Mouse (Mus musculus): ENCODE results near the gene Bcat1.

The Bcat1 gene

DNA sequence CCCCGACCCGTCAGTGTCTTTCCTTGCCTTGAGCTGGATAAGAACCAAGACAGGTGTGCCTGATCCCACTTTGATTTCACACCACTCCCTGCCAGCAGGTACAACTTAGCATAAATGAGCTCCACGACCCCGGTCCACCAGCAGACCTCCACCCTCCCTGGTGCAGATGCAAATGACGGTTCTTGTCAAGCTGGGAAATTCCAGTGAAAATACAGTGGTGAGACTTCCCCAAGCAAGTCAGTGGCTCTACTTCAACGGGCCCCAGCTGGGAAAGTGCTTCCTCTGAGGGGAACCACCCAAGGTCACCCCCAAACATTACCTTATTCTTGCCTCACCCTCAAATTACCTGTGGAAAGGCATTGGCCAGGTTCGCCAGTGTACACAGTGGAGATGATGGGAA, 16.0 kb upstream of the Bcat1 start:
- no peak for DNase-seq

DNA sequence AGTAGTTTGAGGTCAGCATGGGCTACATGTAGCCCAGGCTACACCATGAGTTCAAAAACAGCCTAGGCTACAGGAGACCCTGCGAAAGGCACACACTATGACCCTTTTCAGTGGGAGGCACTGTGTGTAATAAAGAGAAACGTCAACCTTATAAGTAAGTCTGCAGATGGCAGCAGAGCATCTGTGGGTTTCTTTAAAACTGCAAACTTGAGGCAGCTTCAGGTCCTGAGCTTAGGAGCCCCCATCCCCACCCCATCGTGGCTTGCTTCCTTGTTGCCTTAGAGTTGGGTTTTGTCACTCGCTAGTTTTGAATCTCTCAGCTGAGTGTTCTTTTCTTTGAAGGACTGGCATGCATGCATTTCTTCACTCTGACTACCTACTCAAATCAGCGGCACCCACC, 14.9 kb upstream of the Bcat1 start:
- no peak for DNase-seq

DNA sequence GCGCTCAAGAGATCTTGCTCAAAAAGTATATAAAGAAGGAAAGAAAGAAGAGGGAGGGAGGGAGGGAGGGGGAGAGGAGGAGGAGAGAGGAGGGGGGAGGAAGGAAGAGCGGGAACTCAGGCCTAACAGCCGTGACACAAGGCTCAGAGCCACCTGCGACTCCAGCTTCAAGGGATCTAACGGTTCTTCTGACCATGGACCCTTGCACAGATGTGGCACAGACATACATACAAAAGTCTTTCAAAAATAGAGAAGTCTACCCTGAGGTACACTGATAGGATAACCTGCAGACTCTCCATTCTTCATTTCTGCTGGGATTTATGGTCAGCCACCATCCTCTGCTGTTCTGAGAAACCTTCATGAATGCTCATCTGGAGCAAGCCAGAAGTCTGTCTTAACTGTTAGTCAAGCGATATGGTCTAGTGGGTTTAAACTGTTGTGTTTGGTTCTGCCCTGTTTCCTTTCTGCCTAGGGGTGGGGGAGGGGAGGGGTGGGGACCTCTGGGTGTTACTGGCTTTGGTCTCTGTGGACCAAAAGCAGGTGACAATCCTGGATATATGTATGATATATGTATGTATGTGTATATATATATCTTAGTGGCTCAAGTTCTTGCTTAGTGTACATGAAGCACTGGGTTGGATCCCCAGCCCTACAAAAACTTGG, 14.3 kb upstream of the Bcat1 start:
- no peak for DNase-seq

DNA sequence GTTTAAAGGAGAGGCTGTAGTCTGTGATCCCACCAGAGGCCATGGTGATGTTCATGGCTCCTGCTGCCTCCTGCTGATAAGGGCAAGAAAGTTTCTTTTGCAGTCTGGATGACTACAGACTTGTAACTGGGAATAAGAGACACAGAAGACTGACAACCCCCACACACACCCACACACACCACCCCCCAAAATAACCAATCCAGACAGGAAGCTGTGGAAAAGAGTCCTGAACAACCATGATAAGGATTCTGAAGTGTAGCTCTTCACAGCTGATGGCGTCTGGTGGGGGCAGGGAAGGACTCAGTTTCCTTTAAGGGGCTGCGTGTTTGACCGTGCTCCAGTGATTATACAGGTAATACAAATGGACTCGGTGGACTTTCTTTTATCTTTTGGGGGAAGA, 13.4 kb upstream of the Bcat1 start:
- no peak for DNase-seq

DNA sequence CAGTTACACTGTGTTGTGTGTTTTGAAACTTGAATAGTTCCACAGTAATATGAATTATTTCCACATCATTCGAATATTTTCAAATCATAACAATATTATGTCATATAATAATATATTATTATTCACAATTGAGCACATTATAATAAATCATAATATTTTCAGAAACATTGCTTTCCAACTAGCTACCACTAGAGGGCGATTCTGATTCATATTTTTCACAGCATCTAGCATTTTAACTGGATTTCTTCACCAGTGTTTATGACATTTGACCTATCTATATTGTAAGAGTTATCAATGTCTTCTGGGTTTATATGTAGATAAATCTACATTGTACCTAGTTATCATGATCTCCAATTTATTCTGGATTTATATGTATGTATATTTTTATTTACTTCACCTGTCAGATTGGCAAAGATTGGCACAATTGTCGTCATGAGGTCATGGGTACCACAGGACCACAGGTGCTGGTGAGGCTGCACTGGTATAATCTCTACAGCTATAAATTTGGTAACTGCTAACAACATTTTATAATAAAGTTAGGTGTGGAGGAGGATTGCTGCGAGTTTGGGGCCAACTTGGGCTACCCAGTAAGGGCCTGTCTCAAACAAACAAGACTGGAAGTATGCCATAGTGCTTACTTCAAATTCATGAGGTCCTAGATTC, 12.6 kb upstream of the Bcat1 start:
- no peak for DNase-seq

DNA sequence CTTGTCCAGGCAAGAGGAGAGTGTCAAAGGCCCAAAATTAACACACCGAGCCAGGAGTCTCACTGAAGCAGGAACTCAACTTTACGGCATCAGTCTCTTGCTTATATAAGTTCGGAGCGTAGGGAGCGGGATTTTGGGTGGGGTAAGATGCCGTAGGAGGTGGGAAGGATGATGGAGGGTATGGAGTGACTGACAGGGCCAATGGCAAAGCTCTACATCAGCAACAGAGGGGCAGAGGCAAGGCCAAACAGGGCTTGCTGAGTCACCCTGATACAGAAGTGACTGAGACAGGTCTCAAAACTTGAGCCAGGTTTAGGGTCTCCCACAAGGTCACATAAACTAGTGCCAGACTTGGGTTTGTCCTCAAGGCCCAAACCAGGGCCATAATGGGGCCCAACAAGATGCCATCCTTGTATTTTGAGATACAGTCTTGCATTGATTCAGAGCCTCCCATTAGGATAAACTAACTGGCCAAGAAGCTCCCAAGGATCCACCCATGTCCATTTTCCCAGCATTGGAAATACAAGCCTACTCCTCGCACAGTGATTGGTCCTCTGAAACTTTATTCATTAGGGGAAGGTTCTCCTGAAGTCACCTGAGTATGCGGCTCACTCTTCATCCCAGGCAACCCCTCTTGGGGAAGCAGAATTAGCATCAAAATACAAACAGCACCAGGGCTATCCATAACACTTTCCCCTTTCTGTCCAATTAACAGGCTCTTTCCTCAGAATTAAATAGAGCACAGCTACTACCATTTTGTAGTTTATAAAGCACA, 8.5 kb upstream of the Bcat1 start:
- no peak for DNase-seq

DNA sequence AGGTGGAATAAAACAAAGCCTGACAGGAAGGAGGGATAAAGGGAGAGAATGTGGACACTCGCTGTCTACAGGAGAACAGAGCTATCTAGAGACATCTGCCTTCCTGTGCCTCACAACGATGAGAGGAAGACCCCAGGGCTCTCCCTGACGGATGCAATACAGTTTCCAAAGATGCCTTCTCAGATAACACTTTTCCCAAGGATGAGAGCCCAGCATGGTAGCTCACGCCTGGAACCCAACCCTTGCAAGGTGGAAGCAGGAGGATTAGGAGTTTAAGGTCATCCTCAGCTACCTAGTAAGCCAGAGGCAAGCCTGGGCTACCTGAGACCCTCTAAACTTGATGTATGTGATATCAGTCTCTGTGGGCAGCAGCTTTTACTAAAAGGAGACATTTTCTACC, 5.7 kb upstream of the Bcat1 start:
- DNase-seq, result no peak

DNA sequence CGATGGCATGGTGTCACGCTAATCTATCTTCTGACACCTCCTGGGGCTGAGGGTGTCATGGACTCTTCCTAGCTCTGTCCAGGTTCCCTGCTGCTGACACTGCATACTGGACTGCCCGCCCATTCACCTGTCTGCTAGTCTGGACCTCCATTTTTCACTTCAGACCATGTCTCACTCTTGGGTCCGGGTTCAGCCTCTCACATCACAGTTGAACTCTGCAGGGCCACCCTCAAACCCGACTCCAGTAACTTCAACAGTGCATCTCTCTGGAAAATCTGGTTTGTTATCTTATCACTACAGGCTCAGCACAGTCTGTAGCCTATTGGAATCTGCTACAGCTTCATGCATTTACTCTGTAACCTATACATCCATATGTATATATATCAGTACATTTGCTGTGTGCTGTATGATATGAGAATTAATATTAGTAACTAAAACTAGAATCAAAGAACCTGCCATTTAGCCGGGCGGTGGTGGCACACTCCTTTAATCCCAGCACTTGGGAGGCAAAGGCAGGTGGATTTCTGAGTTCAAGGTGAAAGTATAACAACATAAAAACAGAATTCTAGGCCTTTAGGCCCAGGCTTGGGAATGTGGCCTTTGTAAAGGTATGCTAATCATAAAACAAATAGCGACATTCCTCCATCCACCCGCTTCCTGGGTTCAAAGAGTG, 3.2 kb upstream of the Bcat1 start:
- DNase-seq, result no peak

DNA sequence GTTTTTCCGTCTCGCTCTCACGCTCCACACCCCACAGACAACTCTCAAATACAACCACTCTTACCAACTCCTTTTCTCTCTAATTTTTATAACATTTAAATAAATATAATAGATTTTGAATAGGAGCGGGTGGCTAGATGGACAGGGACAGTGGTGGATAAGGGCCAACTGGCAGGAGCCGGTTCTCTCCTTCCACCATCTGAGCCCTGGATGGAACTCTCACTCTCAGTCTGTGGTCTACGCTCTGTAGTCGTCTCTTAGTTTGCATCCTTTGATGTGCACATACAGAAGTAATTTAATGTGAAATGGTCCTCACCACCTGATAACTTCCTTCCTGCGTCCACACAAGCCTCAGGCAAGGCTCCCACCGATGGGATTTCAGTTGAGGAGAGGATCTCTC, 302 bp upstream of the Bcat1 start:
- no peak for DNase-seq

DNA sequence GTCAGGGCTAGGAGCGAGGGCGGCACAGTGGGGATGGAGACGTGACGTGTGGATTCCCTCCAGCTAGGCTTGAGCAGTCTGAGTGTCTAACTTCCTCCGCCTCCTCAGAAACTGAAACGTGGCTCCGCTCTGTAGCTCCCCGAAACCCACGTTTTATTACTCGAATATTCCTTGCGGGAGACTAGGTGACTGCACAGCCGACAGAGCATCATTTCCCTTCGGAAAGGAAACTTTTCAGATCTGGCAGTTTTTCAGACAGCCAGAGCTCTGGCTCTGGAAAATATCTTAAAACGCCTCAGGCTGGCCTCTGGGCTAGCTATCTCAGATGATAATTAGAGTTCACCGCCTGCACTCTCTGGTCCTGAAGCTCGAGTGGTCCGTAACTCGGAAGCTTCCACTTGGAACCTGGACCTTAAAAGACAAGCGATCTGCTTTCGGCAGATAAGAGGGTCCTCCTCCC, 866 bp downstream of the Bcat1 start:
- peak; percentile 11 for DNase-seq

DNA sequence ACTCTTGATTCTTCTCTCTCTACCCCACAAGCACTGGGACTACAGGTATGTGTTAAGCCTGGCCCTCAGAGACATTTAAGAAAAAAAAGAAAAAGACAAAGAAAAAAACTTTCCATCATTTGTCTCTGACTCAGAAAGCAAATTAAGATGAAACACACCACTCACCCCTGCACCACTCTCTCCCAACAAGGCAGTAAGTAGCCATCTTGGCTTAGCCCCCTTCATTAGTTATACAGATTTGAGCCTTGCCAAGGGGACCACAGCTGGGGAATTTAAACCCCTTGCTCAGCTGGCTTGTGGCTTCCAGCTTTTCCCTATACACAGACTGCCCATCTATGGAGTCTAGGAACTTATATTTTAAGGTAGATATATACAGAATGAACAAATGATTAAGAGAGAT, 1.5 kb downstream of the Bcat1 start:
- no peak for DNase-seq

DNA sequence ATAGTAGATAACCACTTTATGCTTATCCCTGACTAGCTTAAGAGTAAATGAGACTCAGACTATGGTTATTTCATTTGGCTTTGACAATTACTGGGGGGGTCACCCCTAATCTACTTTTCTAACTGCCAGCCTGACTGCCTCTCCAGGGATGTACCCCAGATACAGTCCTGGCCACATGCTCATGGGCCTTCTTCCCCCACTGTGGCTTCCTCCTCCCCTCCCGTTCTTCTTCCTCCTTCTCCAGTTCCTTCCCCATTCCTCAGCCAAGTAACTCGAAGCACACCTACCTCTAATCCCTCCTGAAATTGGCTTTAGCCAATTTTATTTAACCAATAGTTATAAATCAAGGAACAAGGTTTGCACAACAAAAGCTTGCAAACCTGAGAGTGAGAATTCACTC, 6.1 kb downstream of the Bcat1 start:
- DNase-seq, result no peak

DNA sequence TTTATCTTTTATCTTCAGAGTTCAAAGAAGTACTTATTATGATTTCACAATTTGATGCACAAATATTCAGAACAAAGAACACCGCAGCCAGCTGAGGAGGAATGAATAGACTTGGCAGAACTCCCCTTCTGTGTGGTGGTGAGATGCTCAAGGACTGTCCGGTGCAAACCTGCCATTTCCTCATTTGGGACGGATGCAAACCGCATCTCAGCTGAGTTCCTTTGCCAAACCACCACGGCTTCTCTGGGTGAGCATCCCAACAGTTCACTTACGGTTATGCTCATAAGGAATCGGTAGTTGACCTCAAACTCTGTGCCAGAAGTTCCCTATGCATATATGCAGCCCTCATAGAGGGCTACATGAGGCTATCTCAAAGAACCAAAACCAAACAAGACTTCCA, 6.6 kb downstream of the Bcat1 start:
- DNase-seq, result no peak

DNA sequence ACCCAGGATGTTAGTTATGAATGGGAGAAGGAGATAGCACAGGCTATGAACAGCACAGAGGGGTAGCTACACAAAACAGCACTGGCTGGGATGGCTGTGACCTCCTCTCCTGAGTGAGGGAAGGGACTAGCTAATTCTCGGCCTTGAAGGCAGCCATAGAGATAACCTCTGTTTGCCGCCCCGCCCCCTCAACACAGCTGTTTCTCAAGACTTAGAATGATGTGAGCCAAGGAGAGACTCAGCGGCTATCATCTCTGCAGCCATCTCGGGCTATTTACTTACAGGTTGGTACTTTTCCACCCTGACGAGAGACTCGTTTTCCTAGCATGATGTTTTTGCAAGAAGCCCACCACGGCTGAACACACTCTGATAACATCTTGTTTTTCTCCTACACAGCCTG, 8.3 kb downstream of the Bcat1 start:
- no peak for DNase-seq

DNA sequence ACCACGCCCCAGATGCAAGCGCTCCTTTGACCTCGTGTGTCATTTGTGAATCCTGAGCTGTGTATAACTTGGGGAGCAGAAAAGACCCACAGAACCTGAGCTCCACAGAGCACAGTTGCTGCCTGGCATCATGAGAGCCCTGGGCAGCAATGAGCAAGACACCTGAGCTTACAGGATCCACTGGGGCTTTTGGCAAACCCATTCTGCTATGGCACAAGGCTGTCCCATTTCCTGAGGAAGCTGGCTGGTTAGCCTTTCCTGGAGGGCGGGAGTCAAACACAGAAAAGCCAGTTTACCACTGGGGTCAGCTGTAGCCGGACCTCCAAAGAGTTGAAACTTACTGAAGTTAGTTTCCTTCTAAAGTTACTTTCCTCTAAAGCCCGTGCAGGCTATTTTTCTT, 9.6 kb downstream of the Bcat1 start:
- DNase-seq, result no peak

DNA sequence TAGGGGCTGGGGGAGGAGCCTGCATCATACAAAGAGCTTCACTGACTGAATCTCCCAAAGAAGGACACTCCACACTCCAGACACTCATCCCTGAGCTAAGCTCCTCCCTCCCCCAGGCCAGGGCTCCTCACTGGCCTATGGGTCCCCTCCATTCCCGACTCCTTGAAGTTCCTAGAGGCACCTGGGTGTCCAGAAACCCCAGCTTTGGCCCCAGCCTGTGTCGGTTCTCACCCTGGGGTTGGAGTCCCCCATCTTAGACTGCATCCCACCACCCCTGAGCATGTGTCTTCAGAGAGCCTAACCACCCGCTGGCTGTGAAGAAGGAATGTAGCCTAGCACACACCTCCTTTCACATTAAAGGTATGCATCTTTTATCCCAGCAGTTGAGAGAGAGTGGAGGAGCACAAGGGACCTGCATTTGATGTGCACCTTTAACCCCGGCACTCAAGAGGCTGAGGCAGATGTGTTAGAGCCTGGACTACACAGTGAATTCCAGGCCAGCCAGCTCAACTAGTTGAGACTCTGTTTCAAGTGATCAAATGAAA, 10.6 kb downstream of the Bcat1 start:
- DNase-seq, result no peak

DNA sequence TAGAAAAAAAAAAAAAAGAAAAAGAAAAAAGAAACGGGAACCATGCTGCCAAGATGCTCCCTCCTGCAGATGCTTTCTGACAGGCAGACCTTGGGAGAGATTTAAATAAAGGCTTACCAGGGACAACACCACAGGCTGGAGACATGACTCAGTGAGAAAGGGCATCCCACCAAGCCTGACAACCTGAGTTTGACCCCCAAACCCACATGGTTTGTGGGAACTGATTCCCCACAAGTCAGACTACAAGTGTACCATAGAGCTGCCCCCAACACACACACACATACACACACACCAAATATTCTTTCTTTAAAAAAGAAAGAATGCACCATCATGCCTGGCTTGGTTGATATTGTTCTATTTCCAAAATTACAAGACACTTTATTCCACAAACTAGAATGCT, 11.9 kb downstream of the Bcat1 start:
- DNase-seq, result no peak

DNA sequence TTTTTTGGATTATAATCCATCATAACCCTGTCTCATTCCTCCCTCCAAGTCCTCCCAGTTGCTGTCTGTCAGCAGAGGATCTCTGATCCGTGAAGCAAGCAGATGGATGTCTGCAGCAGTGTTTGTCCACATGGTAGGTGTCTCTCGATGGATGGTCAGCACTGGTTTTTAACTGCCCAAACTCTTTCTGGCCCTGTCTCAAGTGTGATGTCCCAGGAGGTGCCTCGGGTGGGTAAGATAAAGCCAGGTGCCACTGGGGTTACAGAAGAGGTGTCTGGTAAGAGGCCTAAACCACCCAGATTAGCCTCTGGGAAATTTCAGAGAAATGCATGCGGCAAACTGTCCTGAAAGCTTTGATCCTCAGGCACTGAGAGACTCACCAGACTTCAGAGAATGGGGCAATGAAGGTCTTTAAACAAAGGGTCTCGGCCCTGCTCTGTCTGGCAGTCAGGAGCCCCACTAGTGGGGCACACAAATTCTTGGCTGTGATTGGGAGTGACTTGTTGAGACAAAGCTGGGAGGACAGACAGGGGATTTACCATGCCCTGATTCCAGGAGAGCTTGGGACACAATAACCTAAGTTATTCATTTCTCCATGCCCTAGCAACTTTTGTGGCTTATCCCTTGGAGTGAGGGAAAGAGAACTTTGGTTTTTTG, 12.6 kb downstream of the Bcat1 start:
- no peak for DNase-seq

DNA sequence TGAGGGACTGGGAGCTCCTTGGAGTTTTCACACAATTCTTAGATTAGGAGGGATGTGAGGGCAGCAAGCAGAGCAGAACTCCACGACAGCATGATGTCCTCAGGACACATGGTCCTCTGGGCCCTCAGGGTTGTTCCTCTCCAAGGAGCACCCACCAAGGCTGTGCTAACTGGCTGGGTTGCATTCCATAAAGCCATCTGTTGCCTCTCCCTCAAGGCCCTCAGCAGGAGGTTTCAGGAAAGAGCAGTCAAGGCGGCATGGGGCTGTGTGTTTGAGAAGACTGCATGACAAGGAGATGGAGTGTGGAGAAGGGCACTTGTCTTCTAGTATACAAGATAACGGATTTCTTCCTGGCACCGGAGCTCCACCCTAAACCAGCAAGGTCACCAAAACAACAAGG, 13.2 kb downstream of the Bcat1 start:
- no peak for DNase-seq

DNA sequence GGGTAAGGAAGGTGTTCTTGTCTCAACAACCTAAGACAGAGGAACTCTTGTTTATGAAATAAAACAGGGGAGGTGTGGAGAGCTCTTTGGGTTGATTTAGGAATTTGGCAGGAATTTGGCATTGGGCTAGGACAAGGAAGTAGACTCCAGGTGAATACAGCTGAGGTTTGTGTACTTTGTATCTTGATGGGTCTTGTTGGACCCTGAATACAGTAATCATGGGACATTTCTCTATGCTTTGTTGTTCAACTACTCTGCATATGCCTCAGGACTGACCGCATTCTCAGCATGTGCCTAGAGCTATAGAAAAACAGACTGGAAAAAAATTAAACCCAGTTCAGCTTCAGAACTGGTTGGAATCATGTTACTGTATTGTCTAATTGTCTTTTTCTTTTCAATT, 14.6 kb downstream of the Bcat1 start:
- DNase-seq, result no peak

DNA sequence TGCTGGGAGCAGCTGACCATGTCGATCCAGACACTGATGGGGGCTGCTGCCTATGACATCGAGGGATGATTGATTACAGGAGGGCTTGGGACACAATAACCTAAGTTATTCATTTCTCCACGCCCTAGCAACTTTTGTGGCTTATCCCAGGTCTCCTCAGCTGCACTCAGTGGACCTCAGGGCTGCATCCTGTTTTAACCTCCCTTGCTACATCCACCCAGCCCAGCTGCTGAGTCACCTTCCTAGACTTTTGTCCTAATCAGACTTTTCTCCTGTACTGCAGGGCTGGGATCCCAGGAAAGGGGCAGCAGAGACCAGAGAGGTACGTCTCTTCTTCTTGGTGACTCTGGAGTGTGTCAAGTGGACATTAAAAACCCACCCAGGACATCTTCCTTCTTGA, 19.9 kb downstream of the Bcat1 start:
- no peak for DNase-seq

DNA sequence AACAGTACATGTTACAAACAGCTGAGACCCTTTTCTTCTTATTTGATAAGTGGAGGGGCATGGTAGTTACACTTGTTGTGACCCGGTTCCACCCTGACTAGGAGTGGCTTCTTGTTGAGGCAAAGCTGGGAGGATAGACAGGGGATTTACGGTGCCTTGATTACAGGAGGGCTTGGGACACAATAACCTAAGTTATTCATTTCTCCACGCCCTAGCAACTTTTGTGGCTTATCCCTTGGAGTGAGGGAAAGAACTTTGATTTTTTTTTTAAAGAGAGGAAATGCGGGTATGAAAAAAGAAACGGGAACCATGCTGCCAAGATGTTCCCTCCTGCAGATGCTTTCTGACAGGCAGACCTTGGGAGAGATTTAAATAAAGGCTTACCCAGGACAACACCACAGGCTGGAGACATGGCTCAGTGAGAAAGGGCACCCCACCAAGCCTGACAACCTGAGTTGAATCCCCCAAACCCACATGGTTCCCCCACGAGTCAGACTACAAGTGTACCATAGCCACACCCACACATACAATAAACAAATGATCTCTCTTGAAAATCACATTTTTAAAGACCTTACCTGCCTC, 20.6 kb downstream of the Bcat1 start:
- DNase-seq, result no peak

DNA sequence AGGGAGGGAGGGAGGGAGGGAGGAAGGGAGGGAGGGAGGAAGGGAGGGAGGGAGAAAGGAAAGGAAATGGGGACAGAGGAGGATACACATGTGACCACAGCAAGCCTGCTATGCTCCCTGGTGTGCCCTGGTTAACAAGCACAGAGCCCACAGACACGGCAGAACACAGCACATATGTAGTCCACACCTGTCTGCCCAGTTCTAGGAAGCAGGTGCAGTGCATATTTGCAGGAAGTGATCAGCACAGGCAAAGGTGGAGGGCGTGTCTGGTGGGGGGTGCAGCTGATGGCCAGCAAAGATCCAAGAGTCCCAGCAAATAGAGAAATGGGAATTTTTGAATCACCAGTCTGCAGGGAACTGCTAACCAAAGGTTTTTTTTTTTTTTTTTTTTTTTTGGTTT, 23.3 kb downstream of the Bcat1 start:
- no peak for DNase-seq
